Mouse (Mus musculus): ENCODE data around the gene Tia1. TPM values are rescaled to one million over a fixed set of nuclear protein-coding genes. Genes with fewer than 3 reads are reported as not detected.

The Tia1 gene
- polyA plus RNA-seq, 1 experiment from 2014 or later: 402 TPM

DNA sequence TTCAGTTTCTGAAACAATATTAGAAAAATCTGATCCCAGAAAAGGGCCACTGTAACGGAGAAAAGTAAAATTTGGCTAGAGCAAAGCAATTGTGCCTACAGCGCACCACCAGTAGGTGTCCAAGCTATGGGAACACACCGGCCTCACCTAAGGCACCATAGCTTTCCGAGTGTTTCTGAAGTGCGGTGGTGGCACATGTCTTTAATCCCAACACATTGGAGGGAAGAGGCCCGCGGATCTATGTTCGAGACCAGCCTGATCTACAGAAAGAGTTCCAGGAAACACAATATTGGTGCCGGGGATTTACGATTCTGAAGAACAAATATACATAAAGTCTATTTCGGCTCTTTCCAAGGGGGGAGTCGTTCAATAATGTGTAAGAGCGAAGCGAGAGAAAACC, 33.7 kb downstream of the Tia1 start:
- WGBS: 3% methylated on average over 14 of the region's 14 CpGs
- peak overlapping the region; percentile 80 for H3K9ac ChIP-seq (replicated peaks; ENCODE audit: low read depth, low read length)
- peak overlapping the region; percentile 81 for H3K4me2 ChIP-seq (ENCODE audit: low read depth, low read length)
- H3K4me1 ChIP-seq (ENCODE audit: control insufficient read depth, insufficient read depth, low read length): peaks cover 3% of the 10 kb centered on the region; the same call in 1 of the 2 replicates
- no peak for ATAC-seq (ENCODE audit: low read depth)
- H3K27ac ChIP-seq (ENCODE audit: low read depth, low read length): peak overlapping the region; percentile 88
- H3K36me3 ChIP-seq (ENCODE audit: control insufficient read depth, insufficient read depth, low read length): peaks cover 28% of the 10 kb centered on the region
- no peaks in the 10 kb centered on the region for H3K9me3 ChIP-seq (ENCODE audit: control insufficient read depth, low read length)
- H3K27me3 ChIP-seq (ENCODE audit: control insufficient read depth, insufficient read depth, low read length): no peaks in the 10 kb centered on the region
- H3K4me3 ChIP-seq (ENCODE audit: low read depth, low read length): peak overlapping the region; percentile 83

DNA sequence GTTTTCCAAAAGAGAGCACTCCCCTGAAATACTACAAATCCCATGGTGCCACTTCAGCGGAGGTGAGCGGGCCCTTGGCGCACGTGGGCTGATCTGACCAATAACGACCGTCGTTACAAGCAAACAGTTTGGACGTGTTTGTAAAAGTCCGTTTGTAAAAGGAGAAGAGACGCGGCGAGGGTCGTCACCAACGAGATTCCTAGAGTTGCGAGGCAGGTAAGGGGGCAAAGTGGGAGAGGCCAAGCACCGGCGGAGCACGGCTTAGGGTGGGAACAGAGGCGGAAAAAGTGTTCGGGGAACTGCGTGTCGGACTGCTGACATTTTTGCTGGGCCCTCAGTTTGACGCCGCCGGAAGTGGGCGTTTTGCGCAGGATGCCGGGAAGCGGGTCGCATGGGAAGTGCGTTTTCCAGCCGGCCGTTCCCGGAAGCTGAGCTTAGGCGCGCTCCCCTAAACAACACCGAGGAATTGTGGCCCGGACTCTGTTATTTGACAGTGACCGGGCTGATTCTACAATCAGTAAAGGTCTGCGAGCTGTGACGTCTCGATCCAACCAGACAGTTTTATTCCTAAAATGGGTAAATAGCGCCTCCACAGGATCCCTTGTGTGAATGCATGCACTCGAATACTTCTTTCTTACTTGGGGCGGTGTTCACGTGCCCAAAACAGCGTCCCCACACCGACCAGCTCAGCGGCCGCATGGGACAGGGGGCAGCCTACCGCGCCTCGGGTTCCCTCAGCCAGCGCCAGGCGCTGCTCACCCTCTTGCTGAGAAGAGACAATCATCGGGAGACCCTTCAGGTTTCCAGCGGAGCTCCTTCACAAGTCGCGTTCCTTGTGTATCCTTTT, 34.5 kb downstream of the Tia1 start, which contains the start of gene C87436:
C87436 (plus strand) TSS at position 103 of the 847 bp plus-strand sequence.
- WGBS: under 1% methylated on average over 59 of the region's 59 CpGs
- peaks cover 3% of the 10 kb centered on the region; the same call in 1 of the 2 replicates for H3K4me1 ChIP-seq (ENCODE audit: control insufficient read depth, insufficient read depth, low read length)
- H3K36me3 ChIP-seq (ENCODE audit: control insufficient read depth, insufficient read depth, low read length): peaks cover 24% of the 10 kb centered on the region
- no peaks in the 10 kb centered on the region for H3K9me3 ChIP-seq (ENCODE audit: control insufficient read depth, low read length)
- peak within 1 kb of the TSS; percentile 88 for H3K27ac ChIP-seq (ENCODE audit: low read depth, low read length)
- ATAC-seq (ENCODE audit: low read depth): peak; percentile 94
- peak within 1 kb of the TSS; percentile 80 for H3K9ac ChIP-seq (replicated peaks; ENCODE audit: low read depth, low read length)
- H3K4me2 ChIP-seq (ENCODE audit: low read depth, low read length): peak within 1 kb of the TSS; percentile 88
- no peaks in the 10 kb centered on the region for H3K27me3 ChIP-seq (ENCODE audit: control insufficient read depth, insufficient read depth, low read length)
- H3K4me3 ChIP-seq (ENCODE audit: low read depth, low read length): peak within 1 kb of the TSS; percentile 83

DNA sequence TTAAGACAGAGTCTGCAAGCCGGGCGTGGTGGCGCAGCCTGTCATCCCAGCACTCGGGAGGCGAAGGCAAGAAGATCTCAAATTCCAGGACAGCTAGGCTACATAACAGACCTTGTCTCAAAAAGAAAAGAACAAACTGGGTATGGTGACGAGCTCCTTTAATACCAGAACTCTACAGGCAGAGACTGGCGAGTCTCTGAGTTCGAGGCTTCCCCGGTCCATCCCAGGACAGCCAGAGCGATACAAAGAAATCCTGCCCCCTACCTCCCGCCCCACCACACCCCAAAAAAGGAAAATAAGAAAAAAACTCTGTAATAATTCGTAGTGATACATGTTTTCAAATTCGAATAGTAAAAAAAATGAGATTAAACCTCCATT, 35.1 kb downstream of the Tia1 start:
- peak overlapping the region; percentile 83 for H3K4me3 ChIP-seq (ENCODE audit: low read depth, low read length)
- H3K4me2 ChIP-seq (ENCODE audit: low read depth, low read length): peak overlapping the region; percentile 88
- H3K9me3 ChIP-seq (ENCODE audit: control insufficient read depth, low read length): no peaks in the 10 kb centered on the region
- no peak for ATAC-seq (ENCODE audit: low read depth)
- no peaks in the 10 kb centered on the region for H3K27me3 ChIP-seq (ENCODE audit: control insufficient read depth, insufficient read depth, low read length)
- 5% methylated on average over 13 of the region's 13 CpGs for WGBS
- H3K36me3 ChIP-seq (ENCODE audit: control insufficient read depth, insufficient read depth, low read length): peaks cover 24% of the 10 kb centered on the region
- peak overlapping the region; percentile 88 for H3K27ac ChIP-seq (ENCODE audit: low read depth, low read length)
- H3K9ac ChIP-seq (replicated peaks; ENCODE audit: low read depth, low read length): peak overlapping the region; percentile 80
- peaks cover 3% of the 10 kb centered on the region; the same call in 1 of the 2 replicates for H3K4me1 ChIP-seq (ENCODE audit: control insufficient read depth, insufficient read depth, low read length)

DNA sequence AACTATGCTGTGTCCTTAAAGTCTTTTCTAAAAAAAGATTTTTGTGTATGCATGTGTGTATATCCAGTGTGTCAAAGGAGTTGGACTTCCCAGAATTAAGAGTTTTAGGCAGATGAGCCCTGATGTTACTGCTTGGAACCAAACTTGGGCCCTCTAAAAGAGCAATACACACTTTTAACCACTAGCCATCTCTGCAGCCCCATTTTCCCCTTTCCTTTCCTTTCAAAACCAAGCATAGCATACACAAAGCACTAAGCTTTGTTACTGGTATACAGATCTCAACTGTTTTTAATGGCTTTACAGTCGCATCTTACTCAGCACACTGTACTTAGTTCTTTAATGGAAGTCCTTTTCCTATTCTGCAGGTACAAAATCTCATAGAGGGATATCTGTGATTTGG, 35.5 kb downstream of the Tia1 start:
- peak overlapping the region; percentile 83 for H3K4me3 ChIP-seq (ENCODE audit: low read depth, low read length)
- peak overlapping the region; percentile 80 for H3K9ac ChIP-seq (replicated peaks; ENCODE audit: low read depth, low read length)
- peak overlapping the region; percentile 88 for H3K4me2 ChIP-seq (ENCODE audit: low read depth, low read length)
- H3K27ac ChIP-seq (ENCODE audit: low read depth, low read length): no peak overlapping the region
- H3K9me3 ChIP-seq (ENCODE audit: control insufficient read depth, low read length): no peaks in the 10 kb centered on the region
- ATAC-seq (ENCODE audit: low read depth): no peak
- peaks cover 3% of the 10 kb centered on the region; the same call in 1 of the 2 replicates for H3K4me1 ChIP-seq (ENCODE audit: control insufficient read depth, insufficient read depth, low read length)
- WGBS: 89% methylated on average over 1 of the region's 1 CpGs
- H3K27me3 ChIP-seq (ENCODE audit: control insufficient read depth, insufficient read depth, low read length): no peaks in the 10 kb centered on the region
- peaks cover 25% of the 10 kb centered on the region for H3K36me3 ChIP-seq (ENCODE audit: control insufficient read depth, insufficient read depth, low read length)

DNA sequence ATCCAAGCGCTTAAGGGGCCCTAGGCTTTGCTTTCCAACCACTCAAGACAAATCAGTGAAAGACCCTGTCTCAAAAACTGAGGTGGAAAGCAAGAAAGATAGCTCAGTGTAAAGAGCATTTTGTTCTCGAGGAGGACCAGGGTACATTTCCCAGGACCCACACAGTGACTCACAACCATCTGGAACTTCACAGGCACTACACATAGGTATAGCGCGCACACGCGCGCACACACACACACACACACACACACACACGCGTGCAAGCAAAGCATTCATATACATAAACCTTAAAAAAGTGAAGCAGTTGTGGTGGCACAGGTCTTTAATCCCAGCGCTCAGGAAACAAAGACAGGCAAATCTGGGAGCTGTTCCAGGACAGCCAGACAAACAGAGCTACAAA, 37.6 kb downstream of the Tia1 start:
- Histone ChIP-seq H3K36me3 (ENCODE audit: control insufficient read depth, insufficient read depth, low read length) (peaks cover 22% of the 10 kb centered on the region), H3K9ac (replicated peaks; ENCODE audit: low read depth, low read length) (no peak overlapping the region), H3K4me1 (ENCODE audit: control insufficient read depth, insufficient read depth, low read length) (peaks cover 3% of the 10 kb centered on the region; the same call in 1 of the 2 replicates), H3K4me2 (ENCODE audit: low read depth, low read length) (no peak overlapping the region), H3K9me3 (ENCODE audit: control insufficient read depth, low read length) (no peaks in the 10 kb centered on the region), H3K27ac (ENCODE audit: low read depth, low read length) (no peak overlapping the region), H3K4me3 (ENCODE audit: low read depth, low read length) (no peak overlapping the region), H3K27me3 (ENCODE audit: control insufficient read depth, insufficient read depth, low read length) (no peaks in the 10 kb centered on the region)
- ATAC-seq (ENCODE audit: low read depth): no peak
- 96% methylated on average over 10 of the region's 10 CpGs for WGBS

DNA sequence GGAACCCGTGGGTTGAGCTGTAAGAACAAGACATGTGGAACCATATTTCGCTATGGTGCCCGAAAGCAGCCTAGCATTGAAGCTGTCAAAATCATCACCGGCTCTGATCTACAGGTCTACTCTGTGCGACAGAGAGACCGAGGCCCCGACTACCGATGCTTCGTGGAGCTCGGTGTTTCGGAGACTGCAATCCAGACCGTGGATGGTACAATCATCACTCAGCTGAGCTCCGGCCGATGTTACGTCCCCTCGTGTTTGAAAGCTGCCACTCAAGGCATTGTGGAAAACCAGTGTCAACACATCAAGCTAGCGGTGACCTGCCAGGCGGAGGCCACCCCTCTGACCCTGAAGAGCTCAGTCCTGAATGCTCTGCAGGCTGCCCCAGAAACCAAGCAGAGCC, 41.5 kb downstream of the Tia1 start:
- no peak overlapping the region for H3K4me2 ChIP-seq (ENCODE audit: low read depth, low read length)
- no peak overlapping the region for H3K4me3 ChIP-seq (ENCODE audit: low read depth, low read length)
- no peak overlapping the region for H3K27ac ChIP-seq (ENCODE audit: low read depth, low read length)
- H3K36me3 ChIP-seq (ENCODE audit: control insufficient read depth, insufficient read depth, low read length): peaks cover 34% of the 10 kb centered on the region
- WGBS: 95% methylated on average over 18 of the region's 18 CpGs
- no peaks in the 10 kb centered on the region for H3K4me1 ChIP-seq (ENCODE audit: control insufficient read depth, insufficient read depth, low read length)
- no peak overlapping the region for H3K9ac ChIP-seq (replicated peaks; ENCODE audit: low read depth, low read length)
- H3K9me3 ChIP-seq (ENCODE audit: control insufficient read depth, low read length): no peaks in the 10 kb centered on the region
- no peak for ATAC-seq (ENCODE audit: low read depth)
- no peaks in the 10 kb centered on the region for H3K27me3 ChIP-seq (ENCODE audit: control insufficient read depth, insufficient read depth, low read length)

DNA sequence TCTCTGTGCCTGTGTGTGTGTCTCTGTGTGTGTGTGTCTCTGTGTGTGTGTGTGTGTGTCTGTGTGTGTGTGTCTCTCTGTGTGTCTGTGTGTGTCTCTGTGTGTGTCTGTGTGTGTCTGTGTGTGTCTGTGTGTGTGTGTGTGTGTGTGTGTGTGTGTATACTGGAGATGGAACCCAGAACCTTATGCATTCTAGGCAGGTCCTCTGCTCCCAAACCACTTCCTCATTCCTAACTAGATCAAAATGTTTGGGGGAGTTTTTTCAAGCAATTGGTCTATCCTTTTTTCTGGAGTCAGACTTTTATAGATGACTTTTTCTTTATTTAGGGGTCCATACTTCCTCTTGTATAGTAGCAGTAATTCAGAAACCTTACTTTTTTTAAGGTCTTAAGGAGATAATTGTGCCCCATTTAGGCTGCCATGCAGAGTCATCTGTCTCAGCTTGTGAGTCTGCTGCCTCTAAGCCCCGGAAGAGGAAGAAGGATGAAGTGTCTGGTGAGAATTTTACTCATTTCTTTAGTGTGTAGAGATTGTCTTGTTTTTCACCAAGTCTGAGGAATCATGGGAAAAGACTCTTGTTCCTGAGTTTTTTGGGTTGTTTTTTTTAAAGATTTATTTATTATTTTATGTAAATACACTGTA, 43.0 kb downstream of the Tia1 start:
- Histone ChIP-seq H3K9ac (replicated peaks; ENCODE audit: low read depth, low read length) (no peak overlapping the region), H3K27ac (ENCODE audit: low read depth, low read length) (no peak overlapping the region), H3K9me3 (ENCODE audit: control insufficient read depth, low read length) (no peaks in the 10 kb centered on the region), H3K36me3 (ENCODE audit: control insufficient read depth, insufficient read depth, low read length) (peaks cover 39% of the 10 kb centered on the region), H3K4me1 (ENCODE audit: control insufficient read depth, insufficient read depth, low read length) (no peaks in the 10 kb centered on the region), H3K4me3 (ENCODE audit: low read depth, low read length) (no peak overlapping the region), H3K27me3 (ENCODE audit: control insufficient read depth, insufficient read depth, low read length) (no peaks in the 10 kb centered on the region), H3K4me2 (ENCODE audit: low read depth, low read length) (no peak overlapping the region)
- 79% methylated on average over 1 of the region's 1 CpGs for WGBS
- ATAC-seq (ENCODE audit: low read depth): no peak

DNA sequence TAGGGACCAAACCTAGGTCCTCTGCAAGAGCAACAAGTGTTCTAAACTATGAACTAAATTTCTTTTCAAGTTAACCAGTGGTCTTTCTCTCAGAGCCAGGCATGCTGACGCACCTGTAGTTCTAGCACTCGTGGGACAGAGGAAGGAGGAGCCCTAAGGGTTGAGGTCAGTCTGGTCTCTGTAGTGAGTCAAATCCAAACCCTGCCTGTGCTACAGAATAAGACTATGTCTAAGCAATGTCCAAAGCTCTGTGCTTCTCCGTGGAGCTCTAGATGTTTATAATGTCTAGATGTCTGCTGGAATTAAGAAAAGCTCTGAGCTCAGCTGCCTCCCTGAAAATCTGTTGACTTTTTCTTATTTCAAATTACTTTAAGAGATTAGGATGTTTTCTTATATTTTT, 52.7 kb downstream of the Tia1 start:
- Histone ChIP-seq H3K4me3 (ENCODE audit: low read depth, low read length) (no peak overlapping the region), H3K27ac (ENCODE audit: low read depth, low read length) (no peak overlapping the region), H3K4me2 (ENCODE audit: low read depth, low read length) (no peak overlapping the region), H3K9ac (replicated peaks; ENCODE audit: low read depth, low read length) (no peak overlapping the region), H3K36me3 (ENCODE audit: control insufficient read depth, insufficient read depth, low read length) (peaks cover 50% of the 10 kb centered on the region), H3K4me1 (ENCODE audit: control insufficient read depth, insufficient read depth, low read length) (no peaks in the 10 kb centered on the region), H3K27me3 (ENCODE audit: control insufficient read depth, insufficient read depth, low read length) (no peaks in the 10 kb centered on the region), H3K9me3 (ENCODE audit: control insufficient read depth, low read length) (no peaks in the 10 kb centered on the region)
- 93% methylated on average over 3 of the region's 3 CpGs for WGBS
- ATAC-seq (ENCODE audit: low read depth): no peak

DNA sequence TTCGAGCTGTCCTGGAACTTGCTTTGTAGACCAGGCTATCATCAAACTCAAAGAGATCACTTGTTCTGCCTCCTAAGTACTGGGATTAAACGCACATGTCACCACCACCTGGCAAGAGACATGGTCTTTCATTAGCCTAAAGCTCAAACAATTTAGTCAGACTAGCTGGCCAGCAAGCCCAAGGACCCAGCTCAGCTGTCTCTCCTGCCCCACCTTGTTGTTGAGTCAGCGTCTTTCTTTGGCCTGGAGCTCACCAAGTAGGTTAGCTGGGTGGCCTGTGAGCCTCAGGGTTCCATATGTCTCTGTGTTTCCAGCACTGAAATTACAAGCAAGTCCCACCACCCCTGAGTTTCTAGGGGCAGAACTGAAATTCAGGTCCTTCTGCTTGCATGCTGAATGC, 59.1 kb downstream of the Tia1 start:
- Histone ChIP-seq H3K4me1 (ENCODE audit: control insufficient read depth, insufficient read depth, low read length) (no peaks in the 10 kb centered on the region), H3K27ac (ENCODE audit: low read depth, low read length) (no peak overlapping the region), H3K9me3 (ENCODE audit: control insufficient read depth, low read length) (no peaks in the 10 kb centered on the region), H3K27me3 (ENCODE audit: control insufficient read depth, insufficient read depth, low read length) (no peaks in the 10 kb centered on the region), H3K4me2 (ENCODE audit: low read depth, low read length) (no peak overlapping the region), H3K9ac (replicated peaks; ENCODE audit: low read depth, low read length) (no peak overlapping the region), H3K36me3 (ENCODE audit: control insufficient read depth, insufficient read depth, low read length) (peaks cover 20% of the 10 kb centered on the region), H3K4me3 (ENCODE audit: low read depth, low read length) (no peak overlapping the region)
- 98% methylated on average over 3 of the region's 3 CpGs for WGBS
- ATAC-seq (ENCODE audit: low read depth): no peak
